Mouse (Mus musculus) left cerebral cortex, adult 18-20 months (tissue): Measurements from ENCODE around the gene Wfdc21. TPM values are rescaled to one million over a fixed set of nuclear protein-coding genes. Genes with fewer than 3 reads are reported as not detected.
A peak's percentile ranks its signal among the peaks of the same experiment; 100 is the strongest.

ENCODE experiments used
- DNase-seq, 2 experiments: peaks; one replicate each; pipeline ENCODE4 v3.0.0; 2021 to 2022; ENCODE audit warnings: low spot score in 2 of 2, mixed read lengths in 1 of 2
- long read RNA-seq, 2 experiments: library from polyadenylated mRNA; stranded (forward); transcript quantifications; one replicate each; pipeline ENCODE4 v2.0.0; 2021
- total RNA-seq, 2 experiments: library from RNA; stranded (reverse); gene quantifications; 2 replicates each; pipeline ENCODE4 v1.2.3; 2021

Wfdc21 gene
- total RNA-seq = not detected
- long read RNA-seq, experiment 1 = 0 reads
- long read RNA-seq, experiment 2 = 0 reads

GRCm38 (mm10) chr11:83746681-83747080 lies at the start of gene Wfdc21:
Gene Wfdc21, plus strand, starts transcription at chr11:83746940.
- no peak for DNase-seq

- no peak for DNase-seq
Observed at GRCm38 (mm10) chr11:83703705-83704104, 43.0 kb upstream of the Wfdc21 start, which contains the start of gene Wfdc17. Gene Wfdc17, plus strand, starts transcription at chr11:83703991.

- DNase-seq = no peak
Observed at GRCm38 (mm10) chr11:83708715-83709114, 38.0 kb upstream of the Wfdc21 start, which contains the start of gene Wfdc18. Gene Wfdc18, plus strand, starts transcription at chr11:83709015.

GRCm38 (mm10) chr11:83709683-83710082 lies 37.1 kb upstream of the Wfdc21 start:
- peak; percentile 23 to 25 for DNase-seq

- DNase-seq = no peak
Observed at GRCm38 (mm10) chr11:83712671-83713070, 34.1 kb upstream of the Wfdc21 start.

GRCm38 (mm10) chr11:83713925-83714324 lies 32.8 kb upstream of the Wfdc21 start:
- DNase-seq = no peak

GRCm38 (mm10) chr11:83717042-83717665 lies 29.6 kb upstream of the Wfdc21 start:
- DNase-seq = no peak

GRCm38 (mm10) chr11:83720766-83721165 lies 26.0 kb upstream of the Wfdc21 start:
- no peak for DNase-seq

- no peak for DNase-seq
Observed at GRCm38 (mm10) chr11:83728757-83729432, 17.8 kb upstream of the Wfdc21 start.

- no peak for DNase-seq
Observed at GRCm38 (mm10) chr11:83731116-83731515, 15.6 kb upstream of the Wfdc21 start.

- no peak for DNase-seq
Observed at GRCm38 (mm10) chr11:83733071-83733640, 13.6 kb upstream of the Wfdc21 start.

- no peak for DNase-seq
Observed at GRCm38 (mm10) chr11:83734215-83734614, 12.5 kb upstream of the Wfdc21 start.

GRCm38 (mm10) chr11:83735881-83736280 lies 10.9 kb upstream of the Wfdc21 start:
- no peak for DNase-seq

- no peak for DNase-seq
Observed at GRCm38 (mm10) chr11:83737109-83737558, 9.6 kb upstream of the Wfdc21 start.

GRCm38 (mm10) chr11:83739241-83739640 lies 7.5 kb upstream of the Wfdc21 start:
- DNase-seq = peak; percentile 76 to 89

GRCm38 (mm10) chr11:83740443-83740991 lies 6.2 kb upstream of the Wfdc21 start:
- no peak for DNase-seq

- no peak for DNase-seq
Observed at GRCm38 (mm10) chr11:83741841-83742240, 4.9 kb upstream of the Wfdc21 start.

GRCm38 (mm10) chr11:83742731-83743355 lies 3.9 kb upstream of the Wfdc21 start:
- DNase-seq = no peak

GRCm38 (mm10) chr11:83743525-83743924 lies 3.2 kb upstream of the Wfdc21 start:
- no peak for DNase-seq

- DNase-seq = no peak
Observed at GRCm38 (mm10) chr11:83746152-83746551, 588 bp upstream of the Wfdc21 start.
